Mouse (Mus musculus) left cerebral cortex, postnatal 10 days (tissue): ENCODE measurements around the gene Ankrd50. TPM values are rescaled to one million over a fixed set of nuclear protein-coding genes. Genes with fewer than 3 reads are reported as not detected.
A peak's percentile ranks its signal among the peaks of the same experiment; 100 is the strongest.

Experiments used
- DNase-seq, 2 experiments: peaks; one replicate each; pipeline ENCODE4 v3.0.0; 2021 to 2022; ENCODE audit warnings: low spot score in 2 of 2, mixed read lengths in 1 of 2; ENCODE audit errors: extremely low spot score in 1 of 2
- intact Hi-C: fragments of 180-260 bp; cut with DNase I; formaldehyde crosslinking; loops from one replicate; pipeline ENCODE4 v1.15.1; 2025
- total RNA-seq, 2 experiments: library from RNA; stranded (reverse); gene quantifications; 2 replicates each; pipeline ENCODE4 v1.2.3; 2021

Ankrd50 gene
- total RNA-seq, 2 experiments from 2014 or later = 79.5 to 80.2 TPM

DNA sequence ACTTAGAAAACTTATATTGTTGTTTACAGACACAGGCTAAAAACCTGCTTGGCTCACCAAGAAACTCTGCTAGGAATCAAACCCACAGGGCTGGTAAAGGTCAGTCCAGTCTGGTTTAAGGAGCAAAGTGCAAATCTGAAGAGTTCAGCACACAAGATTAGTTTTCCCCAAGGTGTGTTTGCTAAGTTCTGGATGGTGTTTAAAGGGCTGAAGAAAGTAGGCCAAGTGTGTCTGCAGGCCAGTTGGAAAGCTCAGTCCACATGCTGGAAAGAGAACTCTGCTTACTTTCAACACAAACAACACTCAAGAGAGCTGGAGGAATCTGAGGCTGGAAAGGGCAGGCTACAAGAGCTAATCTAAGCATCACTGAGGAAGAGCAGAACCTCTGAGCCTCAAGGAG, 13.1 kb downstream of the Ankrd50 start:
- intact Hi-C loops = no loop called here
- DNase-seq = no peak

DNA sequence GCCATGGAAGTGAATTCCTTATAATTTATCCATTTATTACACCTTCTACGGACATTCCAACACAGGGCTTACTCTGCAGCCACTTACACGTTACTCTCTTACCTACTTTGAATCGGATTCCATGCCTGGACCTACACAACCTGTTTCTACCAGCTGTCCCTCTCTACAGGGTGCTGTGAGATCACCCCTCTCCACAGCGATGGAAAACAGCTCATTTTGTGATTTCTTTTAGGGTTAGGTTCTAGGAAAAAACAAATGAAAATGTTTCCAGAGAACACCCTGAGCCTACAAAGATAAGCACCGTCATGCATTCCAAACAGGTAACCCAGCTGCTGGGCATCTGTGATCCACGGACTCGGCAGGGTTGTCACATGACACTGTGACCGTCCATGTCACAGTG, 16.5 kb downstream of the Ankrd50 start:
- intact Hi-C loops = no loop called here
- no peak for DNase-seq

GRCm38 (mm10) chr3:38466880-38467405, 17.7 kb downstream of the Ankrd50 start:
- intact Hi-C loops = no loop called here
- no peak for DNase-seq

- no peak for DNase-seq
- intact Hi-C loops = no loop called here
Observed at GRCm38 (mm10) chr3:38466139-38466538, 18.5 kb downstream of the Ankrd50 start.

DNA sequence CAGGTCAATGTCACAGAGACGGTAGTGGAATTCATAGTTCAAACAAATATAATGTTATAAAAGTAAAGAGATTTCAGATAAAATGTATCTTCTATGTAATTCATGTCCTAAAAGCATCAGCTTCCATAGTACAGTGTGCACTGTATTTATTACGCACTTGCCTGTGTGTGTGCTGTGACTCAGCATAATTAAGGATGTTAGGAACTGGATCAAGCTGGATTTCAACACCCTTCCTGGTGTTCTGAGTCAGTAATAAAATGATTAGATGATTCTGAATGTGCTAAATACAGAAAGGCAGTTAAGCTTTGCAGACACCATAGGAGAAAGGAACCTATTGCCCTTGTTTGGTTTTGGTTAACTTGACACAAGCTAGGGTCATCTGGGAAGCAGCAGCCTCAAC, 21.5 kb downstream of the Ankrd50 start:
- intact Hi-C loops = no loop called here
- no peak for DNase-seq

GRCm38 (mm10) chr3:38461742-38462141, 22.9 kb downstream of the Ankrd50 start:
- intact Hi-C loops = no loop called here
- no peak for DNase-seq

GRCm38 (mm10) chr3:38460250-38460624, 24.4 kb downstream of the Ankrd50 start:
- intact Hi-C loops = no loop called here
- no peak for DNase-seq

- no peak for DNase-seq
- intact Hi-C loops = no loop called here
Observed at GRCm38 (mm10) chr3:38459507-38460249, 25.0 kb downstream of the Ankrd50 start.

- no peak for DNase-seq
Observed at GRCm38 (mm10) chr3:38457041-38457440, 27.6 kb downstream of the Ankrd50 start.

GRCm38 (mm10) chr3:38452199-38452598, 32.4 kb downstream of the Ankrd50 start:
- intact Hi-C loops = no loop called here
- no peak for DNase-seq

More at GRCm38 (mm10) chr3:38457041-38457440, 27.6 kb downstream of the Ankrd50 start:
- intact Hi-C loops = no loop called here

DNA sequence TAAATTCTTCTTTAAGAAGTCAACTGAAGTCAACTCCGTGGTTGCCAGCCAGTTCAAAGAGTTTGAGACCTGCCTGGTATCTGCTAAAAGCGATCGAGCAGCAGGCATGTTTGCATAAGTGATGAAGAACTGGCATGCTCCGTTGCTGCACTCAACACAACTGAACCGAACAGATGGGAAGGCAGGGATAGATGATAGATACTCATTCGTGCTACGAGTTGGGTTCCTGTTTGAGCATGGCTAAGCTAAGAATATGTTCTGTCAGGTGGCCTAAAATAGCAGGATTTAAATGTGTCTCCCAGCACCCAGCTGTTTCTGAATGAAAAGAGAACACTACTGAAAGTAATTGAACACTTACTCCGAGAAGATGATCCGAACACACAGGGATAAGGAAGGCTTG, 38.1 kb downstream of the Ankrd50 start:
- peak in 1 of 2 experiments; percentile 69 for DNase-seq
- intact Hi-C loops = no loop called here

DNA sequence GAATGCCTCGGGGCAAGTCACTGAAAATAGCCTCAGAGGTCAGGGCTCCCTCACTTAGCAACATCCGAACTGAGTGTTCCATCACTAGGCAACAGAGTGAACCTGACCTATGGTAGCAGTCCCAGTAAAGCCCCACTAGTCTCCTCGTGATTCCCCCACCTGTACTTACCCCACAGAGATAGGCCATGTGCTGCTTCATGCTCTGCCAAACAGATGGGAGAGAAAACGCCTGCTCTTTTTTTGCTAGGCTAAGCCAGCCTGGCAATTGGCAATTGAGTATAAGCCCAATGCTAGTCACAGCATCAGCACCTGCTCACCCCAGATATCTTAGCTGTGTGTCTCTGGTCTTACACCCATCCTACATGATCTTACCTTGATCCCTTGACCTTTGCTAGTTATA, 40.8 kb downstream of the Ankrd50 start:
- intact Hi-C loops = no loop called here
- no peak for DNase-seq

GRCm38 (mm10) chr3:38440564-38440991, 44.1 kb downstream of the Ankrd50 start:
- intact Hi-C loops = no loop called here
- no peak for DNase-seq

DNA sequence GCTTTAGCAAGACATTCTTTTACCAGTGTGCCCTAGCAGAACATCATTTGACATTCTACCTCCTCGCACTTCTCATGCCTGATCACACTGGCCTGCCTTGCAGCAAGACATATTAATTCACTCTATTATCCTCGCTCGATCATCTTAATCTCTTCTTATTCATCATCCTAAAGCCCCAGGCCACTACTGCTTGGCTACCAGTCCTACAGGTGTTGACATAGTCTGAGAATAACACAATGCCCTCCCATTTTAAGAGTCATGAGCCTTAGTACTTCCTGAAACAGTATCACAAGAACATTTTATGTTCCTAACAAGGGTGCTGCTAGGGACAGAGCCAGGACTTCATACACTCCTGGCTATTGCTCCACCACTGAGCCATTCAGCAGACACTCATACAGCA, 48.0 kb downstream of the Ankrd50 start:
- DNase-seq = no peak
- intact Hi-C loops = no loop called here

DNA sequence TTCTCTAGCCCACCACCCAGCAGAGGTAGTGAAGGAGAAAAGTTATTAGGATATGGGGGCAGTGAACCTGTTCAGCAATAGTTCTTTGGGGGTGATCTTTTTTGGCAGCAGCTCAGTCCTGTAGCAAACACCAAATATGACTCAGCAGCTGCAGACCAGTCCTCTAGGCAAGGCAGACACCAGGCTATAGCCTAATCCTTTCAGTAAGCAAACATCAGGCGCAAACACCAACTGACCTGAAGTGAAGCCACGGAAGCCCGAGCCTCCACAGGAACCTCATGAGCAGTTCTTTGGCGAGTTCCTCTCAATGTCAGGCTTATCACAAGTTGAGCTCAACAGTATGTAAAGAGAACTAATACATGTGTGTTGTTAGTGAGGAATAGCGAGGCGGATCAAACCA, 48.8 kb downstream of the Ankrd50 start:
- no peak for DNase-seq
- intact Hi-C loops = no loop called here

DNA sequence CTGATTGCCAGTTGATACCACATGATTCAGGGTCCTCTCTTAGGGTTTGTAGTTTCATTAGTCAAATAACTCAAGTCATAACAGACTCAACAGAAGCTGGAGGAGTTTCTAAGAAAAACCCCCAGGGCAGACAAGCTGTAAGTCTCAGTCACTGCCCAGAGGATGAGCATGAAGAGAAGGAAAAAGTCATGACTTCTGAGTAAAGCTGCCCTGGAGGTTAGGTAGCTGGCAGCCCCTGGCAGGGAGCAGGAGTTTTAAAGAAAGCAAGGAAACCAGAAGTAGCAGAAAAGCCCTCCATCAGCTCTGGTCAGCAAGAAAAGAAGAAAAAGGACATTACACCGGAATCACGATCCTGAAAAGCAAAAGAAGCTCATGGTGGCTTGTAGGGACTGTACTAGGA, 50.2 kb downstream of the Ankrd50 start:
- intact Hi-C loops = no loop called here
- no peak for DNase-seq

GRCm38 (mm10) chr3:38433495-38434464, 50.9 kb downstream of the Ankrd50 start:
- intact Hi-C loops = no loop called here
- no peak for DNase-seq

- DNase-seq = no peak
- intact Hi-C loops = no loop called here
Observed at GRCm38 (mm10) chr3:38431461-38431860, 53.2 kb downstream of the Ankrd50 start.

GRCm38 (mm10) chr3:38431042-38431441, 53.6 kb downstream of the Ankrd50 start:
- no peak for DNase-seq
- intact Hi-C loops = no loop called here

DNA sequence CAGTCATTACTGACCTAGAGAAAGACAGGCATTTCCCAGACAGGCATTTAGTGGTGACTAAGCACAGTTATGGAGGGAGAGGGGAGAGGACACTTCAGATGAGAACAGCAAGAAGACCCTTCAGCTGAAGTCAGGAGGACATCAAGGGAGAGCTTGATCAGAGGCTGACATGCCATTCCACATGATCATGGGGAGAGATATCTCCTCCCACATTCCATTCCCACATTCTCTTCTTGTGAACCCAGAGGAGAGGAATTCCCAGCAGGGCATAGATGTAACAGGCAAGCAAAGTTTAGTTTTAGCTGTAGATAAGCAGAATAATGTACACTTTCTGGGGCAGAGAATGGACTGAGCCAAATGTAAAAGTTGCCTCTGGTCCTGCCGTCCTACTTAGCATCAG, 57.4 kb downstream of the Ankrd50 start:
- no peak for DNase-seq

More for the DNA sequence above, 57.4 kb downstream of the Ankrd50 start:
- intact Hi-C loops = no loop called here
